Mouse (Mus musculus): ENCODE measurements at regions not wholly inside any gene's neighbourhood (a gene's known extent, or its start where the extent isn't known, plus 50 kb on each side); places are given as distances from the start of the nearest gene placed in this dataset.

- DNase-seq, result peak; percentile 5
Measured at GRCm38 (mm10) chr4:47630006-47630405, 155.5 kb downstream of the Sec61b start.

GRCm38 (mm10) chr4:47630427-47630826, 156.0 kb downstream of the Sec61b start:
- DNase-seq, result no peak

- no peak for DNase-seq
Measured at GRCm38 (mm10) chr4:47638876-47639494, 164.5 kb downstream of the Sec61b start.

- no peak for DNase-seq
Measured at GRCm38 (mm10) chr4:47645093-47645492, 170.6 kb downstream of the Sec61b start.

- DNase-seq, result peak; percentile 1
Measured at GRCm38 (mm10) chr4:47648701-47649100, 174.2 kb downstream of the Sec61b start.

GRCm38 (mm10) chr4:47649951-47650350, 175.5 kb downstream of the Sec61b start:
- DNase-seq, result no peak

- no peak for DNase-seq
Measured at GRCm38 (mm10) chr4:47651521-47651920, 177.1 kb downstream of the Sec61b start.

GRCm38 (mm10) chr4:47653143-47653542, 178.7 kb downstream of the Sec61b start:
- no peak for DNase-seq

GRCm38 (mm10) chr4:47669519-47669918, 195.1 kb downstream of the Sec61b start:
- no peak for DNase-seq

- DNase-seq, result no peak
Measured at GRCm38 (mm10) chr4:47670476-47670875, 196.0 kb downstream of the Sec61b start.

- no peak for DNase-seq
Measured at GRCm38 (mm10) chr4:47671362-47671761, 196.9 kb downstream of the Sec61b start.

- no peak for DNase-seq
Measured at GRCm38 (mm10) chr4:47681141-47681540, 206.7 kb downstream of the Sec61b start.

GRCm38 (mm10) chr4:47691207-47691606, 216.7 kb downstream of the Sec61b start:
- DNase-seq, result no peak

- DNase-seq, result no peak
Measured at GRCm38 (mm10) chr4:47692654-47693053, 218.2 kb downstream of the Sec61b start.

GRCm38 (mm10) chr4:47693221-47693620, 218.8 kb downstream of the Sec61b start:
- DNase-seq, result no peak

- DNase-seq, result no peak
Measured at GRCm38 (mm10) chr4:47697071-47697470, 222.6 kb downstream of the Sec61b start.

- DNase-seq, result no peak
Measured at GRCm38 (mm10) chr4:47698514-47698913, 224.1 kb downstream of the Sec61b start.

GRCm38 (mm10) chr4:47698926-47699325, 224.5 kb downstream of the Sec61b start:
- no peak for DNase-seq

- DNase-seq, result no peak
Measured at GRCm38 (mm10) chr4:47703501-47703900, 229.0 kb downstream of the Sec61b start.

- peak; percentile 2 for DNase-seq
Measured at GRCm38 (mm10) chr4:47704607-47705006, 230.1 kb downstream of the Sec61b start.

- no peak for DNase-seq
Measured at GRCm38 (mm10) chr4:47707966-47708365, 233.5 kb downstream of the Sec61b start.

- DNase-seq, result no peak
Measured at GRCm38 (mm10) chr4:47713387-47713786, 238.9 kb downstream of the Sec61b start.

- DNase-seq, result no peak
Measured at GRCm38 (mm10) chr4:47724331-47725004, 250.0 kb downstream of the Sec61b start.

- no peak for DNase-seq
Measured at GRCm38 (mm10) chr4:47725005-47725340, 250.5 kb downstream of the Sec61b start.

Measured in kidney, adult 9 months (tissue).